Mouse (Mus musculus) spleen, adult 2 months (tissue): ENCODE measurements around the gene Cdk5rap3. TPM values are rescaled to one million over a fixed set of nuclear protein-coding genes. Genes with fewer than 3 reads are reported as not detected.
A peak's percentile ranks its signal among the peaks of the same experiment; 100 is the strongest.

Source experiments
- DNase-seq, 2 experiments: peaks; one replicate each; pipeline versions ENCODE4 v3.0.0 to v3.0.0-alpha.2; 2012 to 2021; ENCODE audit warnings: low spot score in 2 of 2, low read depth in 1 of 2
- H3K27ac ChIP-seq: fragments of 200-500 bp; 2 replicates; pipeline ENCODE4 v1.5.1; 2012; ENCODE audit warnings: low read length, inconsistent platforms; ENCODE audit not compliant: insufficient read depth
- H3K27me3 ChIP-seq: fragments of 200-500 bp; 2 replicates; pipeline ENCODE4 v1.6.1; 2012; ENCODE audit warnings: mild to moderate bottlenecking, moderate library complexity, low read length, inconsistent platforms; ENCODE audit not compliant: control insufficient read depth, insufficient read depth
- H3K36me3 ChIP-seq: fragments of 200-500 bp; 2 replicates; pipeline ENCODE4 v1.6.1; 2012; ENCODE audit warnings: mild to moderate bottlenecking, low read length, inconsistent platforms; ENCODE audit not compliant: control insufficient read depth, insufficient read depth
- H3K4me1 ChIP-seq: fragments of 200-500 bp; 2 replicates; pipeline ENCODE4 v1.6.1; 2011; ENCODE audit warnings: inconsistent platforms; ENCODE audit not compliant: control insufficient read depth, insufficient read depth, insufficient read length
- H3K4me3 ChIP-seq: fragments of 200-500 bp; 2 replicates; pipeline ENCODE4 v1.5.1; 2011; ENCODE audit warnings: mild to moderate bottlenecking, inconsistent platforms; ENCODE audit not compliant: insufficient read depth, insufficient read length; ENCODE audit errors: extremely low read depth
- CTCF ChIP-seq: fragments of 200-500 bp; IDR thresholded peaks from 2 replicates; pipeline ENCODE4 v1.5.1; 2011; ENCODE audit warnings: mild to moderate bottlenecking, inconsistent platforms; ENCODE audit not compliant: insufficient read depth, insufficient read length, insufficient replicate concordance; ENCODE audit errors: extremely low read depth
- POLR2A ChIP-seq: fragments of 200-500 bp; IDR thresholded peaks from 2 replicates; pipeline ENCODE4 v1.6.1; 2011; ENCODE audit warnings: low read depth, low read length, inconsistent platforms
- WGBS: fragments of 180-500 bp; shearing (Covaris S2); methylation state at CpG from one replicate; pipeline ENCODE4 v1.1.7; 2018; 5-methylcytosine and 5-hydroxymethylcytosine counted together
- polyA plus RNA-seq: library from polyadenylated mRNA; depleted of rRNA; stranded (reverse); fragments of >200 nt; gene quantifications from 2 replicates; pipeline ENCODE4 v1.2.3, GENCODE M21; 2012

The Cdk5rap3 gene
- polyA plus RNA-seq, 1 experiment: 31.7 TPM

DNA sequence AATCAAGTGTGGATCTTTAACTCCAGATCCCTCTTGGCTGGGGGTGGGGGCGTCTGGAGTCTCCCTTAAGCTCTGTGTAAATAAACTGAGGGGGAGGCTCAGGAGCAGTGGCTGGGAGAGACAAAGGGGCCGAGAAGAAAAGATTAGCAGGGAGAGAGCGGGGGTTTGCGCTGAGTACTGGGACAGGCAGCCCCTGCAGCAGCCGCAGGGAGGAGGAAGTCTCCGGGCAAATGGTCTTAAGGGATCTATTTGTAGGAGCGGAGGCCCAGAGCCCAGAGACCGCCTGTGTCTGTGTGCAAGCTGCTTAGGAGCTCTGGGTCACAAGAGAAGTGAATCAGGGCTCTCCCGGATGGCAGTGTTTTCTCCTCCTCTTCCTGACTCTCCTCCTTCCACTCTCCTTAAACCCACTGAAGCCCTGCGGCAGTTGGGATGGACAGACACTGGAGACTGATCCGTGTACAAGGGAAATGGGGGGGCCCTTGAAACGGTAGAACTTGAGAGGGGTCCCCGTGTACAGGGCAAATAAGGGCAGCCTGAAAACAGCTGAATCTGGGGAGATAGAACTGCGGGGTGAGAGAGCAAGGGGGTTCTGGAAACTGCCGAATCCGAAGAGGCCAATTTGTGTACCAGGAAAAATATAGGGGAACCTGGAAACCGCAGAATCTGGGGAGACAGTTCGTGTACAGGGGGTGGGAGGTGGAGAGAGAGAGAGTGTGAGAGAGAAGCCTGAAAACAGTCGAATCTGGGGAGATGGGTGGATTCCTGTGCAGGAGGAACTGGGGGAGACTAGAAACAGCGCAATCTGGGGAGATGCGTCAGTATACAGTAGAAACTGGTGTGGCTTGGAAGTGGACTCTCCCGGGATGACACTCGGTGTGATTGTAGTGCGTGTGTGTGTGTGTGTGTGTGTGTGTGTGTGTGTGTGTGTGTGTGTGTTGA is 43.6 kb downstream of the Cdk5rap3 start:
- TF ChIP-seq POLR2A (no peak), CTCF (no peak)
- Histone ChIP-seq H3K4me3 (no peak overlapping the region), H3K27ac (no peak overlapping the region), H3K36me3 (no peaks in the 10 kb centered on the region), H3K4me1 (no peaks in the 10 kb centered on the region), H3K27me3 (peaks cover 10% of the 10 kb centered on the region)
- no peak for DNase-seq
- WGBS: 20% methylated on average over 24 of the region's 24 CpGs

DNA sequence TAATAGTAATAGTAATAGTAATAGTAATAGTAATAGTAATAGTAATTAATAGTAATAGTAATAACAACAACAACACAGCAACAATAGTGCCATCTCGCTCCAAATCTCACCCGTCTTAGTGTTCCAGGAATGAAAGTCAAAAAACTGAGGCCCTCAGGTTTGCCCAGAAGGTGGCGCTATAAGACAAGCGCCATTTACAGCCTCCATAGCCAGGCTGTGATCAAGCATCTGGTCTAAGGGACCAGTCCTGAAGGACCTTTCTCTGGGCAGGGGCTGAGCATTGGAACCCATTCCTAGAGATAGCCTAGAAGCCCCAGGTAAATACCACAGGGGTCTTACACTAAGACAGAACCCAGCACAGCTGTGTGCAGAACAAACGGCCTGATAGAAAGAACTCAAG is 49.1 kb downstream of the Cdk5rap3 start:
- TF ChIP-seq POLR2A: no peak
- peak; percentile 76; the same call in 1 of the 2 replicates for TF ChIP-seq CTCF
- WGBS: 20% methylated on average over 5 of the region's 5 CpGs
- Histone ChIP-seq H3K27me3 (no peaks in the 10 kb centered on the region), H3K27ac (no peak overlapping the region), H3K4me3 (no peak overlapping the region), H3K36me3 (no peaks in the 10 kb centered on the region), H3K4me1 (no peaks in the 10 kb centered on the region)
- DNase-seq: peak; percentile 25 to 33

DNA sequence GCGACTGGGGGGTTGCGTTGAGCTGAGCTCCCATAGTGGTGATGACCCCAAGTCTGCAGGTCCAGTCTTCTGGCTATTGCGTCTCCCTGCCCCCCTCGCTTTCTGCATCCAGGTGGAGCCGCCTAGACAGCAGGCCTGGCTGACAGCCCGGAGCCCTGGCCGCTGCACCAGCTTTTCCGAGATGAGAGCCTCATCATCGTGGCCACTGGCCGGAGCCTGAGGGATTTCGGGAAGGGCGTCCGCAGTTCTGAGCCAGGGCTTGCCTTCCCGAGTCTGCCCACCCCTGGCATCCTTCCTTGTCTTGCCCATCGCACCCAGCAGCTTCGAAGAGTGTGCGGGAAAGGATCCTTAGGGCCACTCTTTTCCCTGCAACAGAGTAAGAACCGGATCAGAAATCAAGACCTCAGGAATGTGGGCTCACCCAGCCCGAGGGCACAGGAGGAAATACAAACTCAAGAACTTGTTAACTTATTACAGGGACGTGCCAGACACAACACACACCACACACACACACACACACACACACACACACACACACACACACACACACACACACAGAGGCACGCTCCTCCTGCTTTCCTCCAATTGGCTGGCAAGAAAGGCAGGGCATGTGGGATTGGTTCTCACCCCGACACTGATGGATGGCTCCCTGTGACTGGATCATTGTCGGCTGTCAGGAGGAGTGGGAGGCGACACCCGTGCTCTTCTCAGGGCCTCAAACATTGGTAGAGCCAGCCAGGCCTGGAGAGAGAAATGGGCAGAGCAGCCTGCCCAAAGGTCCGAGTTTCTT is 52.9 kb downstream of the Cdk5rap3 start:
- no peak overlapping the region for H3K4me3 ChIP-seq
- H3K36me3 ChIP-seq: no peaks in the 10 kb centered on the region
- 67% methylated on average over 26 of the region's 26 CpGs for WGBS
- no peak for DNase-seq
- TF ChIP-seq CTCF (no peak), POLR2A (no peak)
- peaks cover 3% of the 10 kb centered on the region; the same call in 1 of the 2 replicates for H3K4me1 ChIP-seq
- no peak overlapping the region for H3K27ac ChIP-seq
- no peaks in the 10 kb centered on the region for H3K27me3 ChIP-seq

DNA sequence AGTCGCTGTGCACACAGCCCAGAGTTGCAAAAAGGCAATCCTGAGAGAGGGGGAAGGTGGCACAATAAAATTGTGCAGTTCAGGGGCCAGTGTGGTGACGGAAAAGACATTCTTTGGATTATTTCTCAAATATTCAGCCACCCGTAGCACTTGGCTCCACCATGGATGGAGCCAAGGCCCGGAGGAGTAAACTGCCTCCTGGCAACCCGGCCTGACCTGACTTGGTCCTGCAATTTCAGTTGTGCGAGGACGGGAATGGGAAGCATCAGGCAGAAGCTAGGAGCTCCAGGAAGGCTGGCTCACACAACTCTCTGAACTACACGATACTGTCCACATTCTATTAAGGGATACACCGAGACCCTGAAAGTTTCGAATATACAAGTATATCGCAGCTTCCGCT is 53.8 kb downstream of the Cdk5rap3 start:
- Histone ChIP-seq H3K4me3 (no peak overlapping the region), H3K27me3 (no peaks in the 10 kb centered on the region), H3K4me1 (peaks cover 3% of the 10 kb centered on the region; the same call in 1 of the 2 replicates), H3K36me3 (no peaks in the 10 kb centered on the region), H3K27ac (no peak overlapping the region)
- no peak for DNase-seq
- 92% methylated on average over 12 of the region's 12 CpGs for WGBS
- TF ChIP-seq POLR2A (no peak), CTCF (no peak)

DNA sequence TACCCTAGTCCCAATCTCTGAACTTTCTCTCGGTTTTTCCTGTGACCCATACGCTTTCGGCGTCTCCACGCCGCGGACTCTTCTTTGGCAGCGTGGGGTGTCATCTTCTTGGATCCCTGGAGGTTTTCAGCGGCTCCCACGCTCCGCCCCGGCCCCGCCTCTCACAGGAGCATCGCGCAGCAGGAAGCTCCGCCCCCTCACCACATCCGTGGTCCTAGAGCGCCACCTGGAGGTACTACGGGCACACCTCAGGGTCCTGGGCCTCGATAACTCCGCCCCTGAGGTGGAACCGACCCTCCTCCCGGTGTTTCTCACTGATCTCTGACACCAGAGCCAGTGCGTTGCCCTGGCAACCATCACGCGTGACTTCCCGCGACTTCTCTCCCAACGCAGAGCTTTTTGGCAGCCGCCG is 54.4 kb downstream of the Cdk5rap3 start:
- H3K27me3 ChIP-seq: no peaks in the 10 kb centered on the region
- 0 out of 2 replicates have a peak overlapping the region, but pooled peaks have one; percentile 19 for H3K27ac ChIP-seq
- no peak for TF ChIP-seq POLR2A
- peak; percentile 97 for TF ChIP-seq CTCF
- H3K36me3 ChIP-seq: no peaks in the 10 kb centered on the region
- peaks cover 3% of the 10 kb centered on the region; the same call in 1 of the 2 replicates for H3K4me1 ChIP-seq
- 2% methylated on average over 31 of the region's 31 CpGs for WGBS
- H3K4me3 ChIP-seq: peak overlapping the region; percentile 50
- peak; percentile 83 to 90 for DNase-seq

DNA sequence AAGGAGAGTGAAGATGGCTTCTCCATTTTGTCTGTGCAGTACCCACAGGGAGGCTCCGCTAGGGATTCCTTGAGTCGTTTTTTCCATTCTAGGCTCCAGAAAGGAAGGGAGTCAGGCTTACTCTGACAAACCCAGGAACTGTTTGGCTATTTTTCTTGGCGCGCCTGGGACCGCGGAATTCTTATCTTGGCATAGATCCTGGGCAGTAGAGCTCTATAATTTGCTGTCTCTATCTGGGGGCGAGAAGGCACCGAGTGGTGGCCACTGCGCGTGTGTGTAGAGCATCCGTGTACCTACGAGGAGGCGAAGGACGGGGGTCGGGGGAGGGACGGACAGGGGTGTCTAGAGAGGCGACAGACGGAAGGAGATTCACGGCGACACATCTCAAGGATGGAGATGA is 54.9 kb downstream of the Cdk5rap3 start:
- 0 out of 2 replicates have a peak overlapping the region, but pooled peaks have one; percentile 19 for H3K27ac ChIP-seq
- WGBS: 4% methylated on average over 20 of the region's 20 CpGs
- peaks cover 3% of the 10 kb centered on the region; the same call in 1 of the 2 replicates for H3K4me1 ChIP-seq
- peak overlapping the region; percentile 50 for H3K4me3 ChIP-seq
- TF ChIP-seq CTCF (no peak), POLR2A (no peak)
- H3K36me3 ChIP-seq: no peaks in the 10 kb centered on the region
- H3K27me3 ChIP-seq: no peaks in the 10 kb centered on the region
- DNase-seq: no peak

DNA sequence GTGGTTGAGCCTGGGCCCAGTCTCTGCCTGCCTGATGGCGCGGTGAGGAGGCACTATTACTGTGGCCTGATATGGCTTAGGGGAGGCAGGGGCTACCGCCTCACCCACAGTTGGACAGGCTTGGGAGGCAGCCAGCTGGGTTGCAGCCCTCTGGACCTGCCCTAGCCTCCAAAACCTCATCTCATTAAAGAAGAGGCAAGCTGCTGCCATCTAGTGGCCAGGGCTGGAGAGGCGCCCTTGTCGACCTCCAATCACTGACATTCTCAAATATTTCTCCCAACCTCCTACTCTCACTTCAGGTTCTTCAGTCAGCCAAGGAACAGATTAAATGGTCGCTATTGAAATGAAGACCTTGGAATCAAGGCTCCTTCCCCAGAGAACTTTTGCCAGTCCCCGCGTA is 55.7 kb downstream of the Cdk5rap3 start:
- WGBS: 20% methylated on average over 8 of the region's 8 CpGs
- no peaks in the 10 kb centered on the region for H3K27me3 ChIP-seq
- peaks cover 3% of the 10 kb centered on the region; the same call in 1 of the 2 replicates for H3K4me1 ChIP-seq
- peak; percentile 41 to 65 for DNase-seq
- TF ChIP-seq CTCF (peak; percentile 88; the same call in 1 of the 2 replicates), POLR2A (no peak)
- no peak overlapping the region for H3K4me3 ChIP-seq
- no peaks in the 10 kb centered on the region for H3K36me3 ChIP-seq
- no peak overlapping the region for H3K27ac ChIP-seq
